ENCODE assay signal across 23 mouse cellular contexts in the genomic region with DNA sequence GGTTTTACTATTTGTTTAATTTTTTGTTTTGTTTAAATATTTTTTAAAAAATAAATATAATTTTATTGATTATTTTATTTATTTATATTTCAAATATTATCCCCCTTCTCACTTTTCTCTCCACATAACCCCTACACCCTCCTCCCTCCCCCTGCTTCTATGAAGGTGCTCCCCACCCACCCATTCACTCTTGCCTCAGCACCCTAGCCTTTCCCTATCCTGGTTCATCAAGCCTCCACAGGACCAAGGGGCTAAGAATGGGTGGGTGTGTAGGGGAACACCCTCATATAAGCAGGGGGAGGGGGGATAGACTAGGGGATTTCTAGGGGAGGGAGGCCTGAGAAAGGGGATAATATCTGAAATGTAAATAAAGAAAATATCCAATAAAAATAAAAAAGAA.
DNase-seq lines count a peak whose midpoint lies in the region; ATAC-seq and TF ChIP-seq lines count a peak whose summit lies in the region.
"Had no signal": no experiment of that assay in that cellular context is flagged by ENCODE, and none has a peak within 500 bp of the region (broad histone marks: within the 10 kb centered on the region; RNA-seq: fewer than 3 reads in every experiment).

No protein-coding gene starts in this region.

- no peaks in the 10 kb centered on the region for H3K4me1 ChIP-seq in forebrain, embryonic 11.5 days (replicated peaks; ENCODE audit: control insufficient read depth, insufficient read depth, low read length)
- no peaks in the 10 kb centered on the region for H3K4me1 ChIP-seq in forebrain, postnatal 0 days (ENCODE audit: insufficient read depth)
- peaks cover 5% of the 10 kb centered on the region; the same call in 1 of the 2 replicates for H3K4me1 ChIP-seq in forebrain, embryonic 13.5 days
- H3K4me1 ChIP-seq in forebrain, embryonic 15.5 days, result 0 out of 2 replicates have a peak, but pooled peaks cover 3% of the 10 kb centered on the region
- H3K4me1 ChIP-seq in midbrain, embryonic 11.5 days (ENCODE audit: control insufficient read depth, insufficient read depth, low read length), result no peaks in the 10 kb centered on the region
- H3K4me1 ChIP-seq in midbrain, postnatal 0 days (ENCODE audit: insufficient read depth, low read length), result no peaks in the 10 kb centered on the region
- H3K4me1 ChIP-seq: embryonic facial prominence, embryonic 10.5 days; embryonic facial prominence, embryonic 12.5 days had no signal

- ATAC-seq in forebrain, embryonic 11.5 days (replicated peaks; ENCODE audit: low FRiP score), result peak; percentile 48; the same call in 1 of the 2 replicates
- no peak for ATAC-seq in forebrain, postnatal 0 days
- peak; percentile 43; the same call in 1 of the 2 replicates for ATAC-seq in forebrain, embryonic 13.5 days
- no peak for ATAC-seq in forebrain, embryonic 15.5 days (replicated peaks)
- ATAC-seq in midbrain, embryonic 11.5 days (ENCODE audit: low FRiP score), result peak; percentile 50; the same call in 1 of the 2 replicates
- ATAC-seq in midbrain, postnatal 0 days (ENCODE audit: low FRiP score), result no peak
- ATAC-seq: activated CD4-positive, CD25-positive, alpha-beta regulatory T cell, adult 4 months; CD4-positive, CD25-positive, alpha-beta regulatory T cell, adult 4 months; forebrain, embryonic 14.5 days; Patski had no signal

- no peaks in the 10 kb centered on the region for H3K27me3 ChIP-seq in forebrain, embryonic 11.5 days (ENCODE audit: control insufficient read depth, insufficient read depth, low read length)
- no peaks in the 10 kb centered on the region for H3K27me3 ChIP-seq in forebrain, postnatal 0 days (ENCODE audit: insufficient read depth, low read length)
- no peaks in the 10 kb centered on the region for H3K27me3 ChIP-seq in forebrain, embryonic 13.5 days
- H3K27me3 ChIP-seq in forebrain, embryonic 15.5 days, result no peaks in the 10 kb centered on the region
- H3K27me3 ChIP-seq in midbrain, embryonic 11.5 days (ENCODE audit: control insufficient read depth, insufficient read depth, low read length), result no peaks in the 10 kb centered on the region
- H3K27me3 ChIP-seq in midbrain, postnatal 0 days (ENCODE audit: insufficient read depth, low read length), result no peaks in the 10 kb centered on the region
- H3K27me3 ChIP-seq: CH12.LX; embryonic facial prominence, embryonic 12.5 days; Patski had no signal

- H3K36me3 ChIP-seq in forebrain, embryonic 11.5 days (ENCODE audit: control insufficient read depth, insufficient read depth, low read length), result no peaks in the 10 kb centered on the region
- no peaks in the 10 kb centered on the region for H3K36me3 ChIP-seq in forebrain, postnatal 0 days (ENCODE audit: insufficient read depth)
- H3K36me3 ChIP-seq in forebrain, embryonic 13.5 days (ENCODE audit: poor library complexity, severe bottlenecking), result no peaks in the 10 kb centered on the region
- no peaks in the 10 kb centered on the region for H3K36me3 ChIP-seq in forebrain, embryonic 15.5 days
- no peaks in the 10 kb centered on the region for H3K36me3 ChIP-seq in midbrain, embryonic 11.5 days (ENCODE audit: control insufficient read depth, insufficient read depth, low read length)
- no peaks in the 10 kb centered on the region for H3K36me3 ChIP-seq in midbrain, postnatal 0 days (ENCODE audit: insufficient read depth, low read length)
- H3K36me3 ChIP-seq: embryonic facial prominence, embryonic 10.5 days; embryonic facial prominence, embryonic 12.5 days; G1E had no signal

- H3K4me3 ChIP-seq in forebrain, embryonic 11.5 days (ENCODE audit: low read depth, low read length), result no peak overlapping the region
- no peak overlapping the region for H3K4me3 ChIP-seq in forebrain, postnatal 0 days (ENCODE audit: low read depth, low read length)
- H3K4me3 ChIP-seq in forebrain, embryonic 13.5 days, result no peak overlapping the region
- no peak overlapping the region for H3K4me3 ChIP-seq in forebrain, embryonic 15.5 days
- no peak overlapping the region for H3K4me3 ChIP-seq in midbrain, embryonic 11.5 days (ENCODE audit: low read depth, low read length)
- H3K4me3 ChIP-seq in midbrain, postnatal 0 days (ENCODE audit: low read depth, low read length), result no peak overlapping the region
- H3K4me3 ChIP-seq: embryonic facial prominence, embryonic 10.5 days; embryonic facial prominence, embryonic 12.5 days had no signal

- H3K9me3 ChIP-seq in forebrain, embryonic 11.5 days (ENCODE audit: control insufficient read depth, low read length), result no peaks in the 10 kb centered on the region
- no peaks in the 10 kb centered on the region for H3K9me3 ChIP-seq in forebrain, postnatal 0 days (ENCODE audit: low read length)
- no peaks in the 10 kb centered on the region for H3K9me3 ChIP-seq in forebrain, embryonic 13.5 days (replicated peaks)
- H3K9me3 ChIP-seq in forebrain, embryonic 15.5 days, result no peaks in the 10 kb centered on the region
- no peaks in the 10 kb centered on the region for H3K9me3 ChIP-seq in midbrain, embryonic 11.5 days (ENCODE audit: control insufficient read depth, low read length)
- H3K9me3 ChIP-seq in midbrain, postnatal 0 days (ENCODE audit: low read length), result no peaks in the 10 kb centered on the region
- H3K9me3 ChIP-seq: embryonic facial prominence, embryonic 10.5 days; embryonic facial prominence, embryonic 12.5 days had no signal

- no peak for TF ChIP-seq CTCF in forebrain, postnatal 0 days (IDR thresholded peaks at IDR 0.05; ENCODE audit: low read depth)
- no peak for TF ChIP-seq CTCF in midbrain, postnatal 0 days (IDR thresholded peaks at IDR 0.05)

- no peak overlapping the region for H3K4me2 ChIP-seq in forebrain, embryonic 11.5 days (ENCODE audit: low read depth, low read length, severe bottlenecking)
- H3K4me2 ChIP-seq in forebrain, postnatal 0 days (ENCODE audit: low read depth), result no peak overlapping the region
- no peak overlapping the region for H3K4me2 ChIP-seq in forebrain, embryonic 13.5 days
- no peak overlapping the region for H3K4me2 ChIP-seq in forebrain, embryonic 15.5 days (replicated peaks)
- no peak overlapping the region for H3K4me2 ChIP-seq in midbrain, embryonic 11.5 days
- H3K4me2 ChIP-seq in midbrain, postnatal 0 days (ENCODE audit: low read depth, low read length, poor library complexity, severe bottlenecking), result no peak overlapping the region
- H3K4me2 ChIP-seq: embryonic facial prominence, embryonic 12.5 days had no signal

- DNase-seq in forebrain, embryonic 11.5 days (ENCODE audit: low spot score), result no peak
- no peak for DNase-seq in forebrain, postnatal 0 days
- peak; percentile 75 for DNase-seq in midbrain, embryonic 11.5 days (ENCODE audit: low spot score, missing footprints)
- DNase-seq in midbrain, postnatal 0 days (ENCODE audit: low spot score), result no peak
- DNase-seq: adrenal gland, adult 8-10 months; adrenal gland, postnatal 14 days; adrenal gland, postnatal 36 days; B cell, adult 2 months; cerebellum, adult 11-12 months; cerebellum, adult 2 months; cerebellum, adult 9-10 months; cerebellum, postnatal 10 days; cerebellum, postnatal 25 days had no signal

- H3K9ac ChIP-seq in forebrain, embryonic 11.5 days (ENCODE audit: low read length), result no peak overlapping the region
- H3K9ac ChIP-seq in forebrain, postnatal 0 days, result no peak overlapping the region
- no peak overlapping the region for H3K9ac ChIP-seq in forebrain, embryonic 13.5 days
- H3K9ac ChIP-seq in forebrain, embryonic 15.5 days (replicated peaks), result no peak overlapping the region
- H3K9ac ChIP-seq in midbrain, embryonic 11.5 days (ENCODE audit: low read length), result no peak overlapping the region
- H3K9ac ChIP-seq in midbrain, postnatal 0 days (replicated peaks; ENCODE audit: low read length, poor library complexity, severe bottlenecking), result no peak overlapping the region
- H3K9ac ChIP-seq: embryonic facial prominence, embryonic 12.5 days had no signal

- H3K27ac ChIP-seq in forebrain, embryonic 11.5 days (ENCODE audit: low read depth, low read length), result no peak overlapping the region
- H3K27ac ChIP-seq in forebrain, postnatal 0 days (ENCODE audit: low read depth, low read length), result no peak overlapping the region
- no peak overlapping the region for H3K27ac ChIP-seq in forebrain, embryonic 13.5 days
- H3K27ac ChIP-seq in forebrain, embryonic 15.5 days (replicated peaks), result no peak overlapping the region
- H3K27ac ChIP-seq in midbrain, embryonic 11.5 days (ENCODE audit: low read depth, low read length), result no peak overlapping the region
- H3K27ac ChIP-seq in midbrain, postnatal 0 days (ENCODE audit: low read depth, low read length), result no peak overlapping the region
- H3K27ac ChIP-seq: embryonic facial prominence, embryonic 10.5 days; embryonic facial prominence, embryonic 12.5 days had no signal

Comparison
In these comparisons a context has a peak if more than half of its experiments do, and no peak if none do; other contexts are left out.
1. ATAC-seq: peak in forebrain, embryonic 11.5 days (single experiment), forebrain, embryonic 13.5 days (single experiment) and midbrain, embryonic 11.5 days (single experiment); none in forebrain, postnatal 0 days (single experiment), forebrain, embryonic 15.5 days (single experiment) and midbrain, postnatal 0 days (single experiment).